Mouse (Mus musculus) kidney, embryonic 15.5 days (tissue): ENCODE measurements around the gene Olfr1258. TPM values are rescaled to one million over a fixed set of nuclear protein-coding genes. Genes with fewer than 3 reads are reported as not detected.
"Not testable (repeated sequence)": the region's sequence is repeated elsewhere in the genome, so short reads cannot be mapped to it uniquely, and the experiment has no call there.

Experiments used
- ATAC-seq: fragments of 200-750 bp; cut with Nextera tagmentation; replicated peaks from 2 replicates; pipeline ENCODE4 v1.8.0; 2017; ENCODE audit warnings: moderate TSS enrichment; ENCODE audit not compliant: low FRiP score
- H3K27ac ChIP-seq: fragments of 300-500 bp; sonication (generic); 2 replicates; pipeline ENCODE4 v1.5.1; 2015; ENCODE audit warnings: mild to moderate bottlenecking, inconsistent platforms
- H3K27me3 ChIP-seq: fragments of 300-500 bp; sonication (generic); 2 replicates; pipeline ENCODE4 v1.6.1; 2015; ENCODE audit warnings: inconsistent platforms
- H3K36me3 ChIP-seq: fragments of 300-500 bp; sonication (generic); 2 replicates; pipeline ENCODE4 v1.6.1; 2015; ENCODE audit warnings: inconsistent platforms
- H3K4me1 ChIP-seq: fragments of 300-500 bp; sonication (generic); 2 replicates; pipeline ENCODE4 v1.6.1; 2015; ENCODE audit warnings: inconsistent platforms
- H3K4me2 ChIP-seq: fragments of 300-500 bp; sonication (generic); 2 replicates; pipeline ENCODE4 v1.6.1; 2015; ENCODE audit warnings: moderate library complexity, mild to moderate bottlenecking, inconsistent platforms
- H3K4me3 ChIP-seq: fragments of 300-500 bp; sonication (generic); replicated peaks from 2 replicates; pipeline ENCODE4 v1.5.1; 2015; ENCODE audit warnings: mild to moderate bottlenecking, inconsistent platforms
- H3K9ac ChIP-seq: fragments of 300-500 bp; sonication (generic); 2 replicates; pipeline ENCODE4 v1.6.1; 2015; ENCODE audit warnings: mild to moderate bottlenecking, inconsistent platforms
- H3K9me3 ChIP-seq: fragments of 300-500 bp; sonication (generic); replicated peaks from 2 replicates; pipeline ENCODE4 v1.6.1; 2016; ENCODE audit warnings: inconsistent platforms
- WGBS: fragments of 180-500 bp; shearing (Covaris S2); methylation state at CpG from one replicate; pipeline ENCODE4 v1.1.7; 2015; ENCODE audit warnings: mixed read lengths; 5-methylcytosine and 5-hydroxymethylcytosine counted together
- polyA plus RNA-seq: library from polyadenylated mRNA; unstranded; fragments of >200 nt; fragmentation: Nextera tagmentation; extraction: Ambion mirVana; gene quantifications from 2 replicates; pipeline ENCODE4 v1.2.1, GENCODE M21; 2015

The Olfr1258 gene
- not detected in 2 replicates for polyA plus RNA-seq

DNA sequence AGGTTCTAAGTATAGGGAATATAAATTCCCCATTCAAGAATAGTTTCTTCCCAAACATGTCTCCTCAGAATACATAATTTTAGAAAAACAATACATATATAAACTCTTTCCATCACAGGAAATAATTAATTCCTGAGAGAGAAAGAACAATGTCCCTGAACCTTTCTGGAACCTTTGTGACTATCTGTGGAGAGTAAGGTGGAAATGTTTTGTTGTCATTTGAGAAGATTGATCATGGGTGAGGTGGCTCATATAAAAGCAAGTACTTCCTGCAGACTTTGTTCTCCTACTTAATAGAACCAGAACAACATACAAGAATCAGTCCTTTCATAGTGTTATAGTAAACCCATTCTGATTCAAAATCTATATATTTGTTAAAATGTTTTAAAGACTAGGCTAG lies at the start of gene Olfr1258:
Olfr1258 (plus strand) TSS at position 301 of the 400 bp plus-strand sequence.
- Histone ChIP-seq H3K4me2 (no peak within 1 kb of the TSS), H3K9me3 (no peaks in the 10 kb centered on the region), H3K4me3 (no peak within 1 kb of the TSS), H3K9ac (no peak within 1 kb of the TSS), H3K27ac (no peak within 1 kb of the TSS), H3K4me1 (no peaks in the 10 kb centered on the region), H3K27me3 (no peaks in the 10 kb centered on the region), H3K36me3 (no peaks in the 10 kb centered on the region)
- no peak for ATAC-seq

DNA sequence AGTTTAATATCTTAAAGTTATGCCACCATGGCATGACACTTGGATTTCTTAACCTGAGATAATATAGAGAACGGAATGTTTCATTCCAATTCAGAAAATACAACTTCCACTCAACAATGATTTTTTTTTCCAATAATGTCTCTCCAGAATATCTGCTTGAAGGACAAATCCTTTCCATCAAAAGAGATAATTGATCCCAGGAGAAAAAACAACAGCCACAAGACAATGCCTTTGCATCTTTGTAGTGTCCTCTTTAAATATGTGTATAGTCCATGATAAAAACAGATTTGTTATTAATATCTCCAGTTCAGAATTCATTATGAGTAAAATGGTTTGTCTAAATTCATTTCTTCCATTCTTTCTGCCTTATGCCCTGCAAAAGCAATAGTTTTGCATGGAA lies 49.0 kb upstream of the Olfr1258 start, which contains the start of gene Olfr1257:
Olfr1257 (plus strand) TSS at position 301 of the 400 bp plus-strand sequence.
- H3K27ac ChIP-seq = no peak within 1 kb of the TSS
- 88% methylated on average over 1 of the region's 1 CpGs for WGBS
- no peak for ATAC-seq

GRCm38 (mm10) chr2:89912616-89913015 lies 14.5 kb upstream of the Olfr1258 start:
- not testable (repeated sequence) for H3K9me3 ChIP-seq, ATAC-seq, H3K4me3 ChIP-seq, H3K36me3 ChIP-seq, H3K27ac ChIP-seq, H3K4me2 ChIP-seq, H3K4me1 ChIP-seq, H3K27me3 ChIP-seq, H3K9ac ChIP-seq
- 95% methylated on average over 9 of the region's 9 CpGs for WGBS

More for the DNA sequence above, 49.0 kb upstream of the Olfr1258 start, which contains the start of gene Olfr1257:
- H3K27me3 ChIP-seq = no peaks in the 10 kb centered on the region
- H3K4me2 ChIP-seq = no peak within 1 kb of the TSS
- H3K36me3 ChIP-seq = no peaks in the 10 kb centered on the region
- no peaks in the 10 kb centered on the region for H3K4me1 ChIP-seq
- H3K9ac ChIP-seq = no peak within 1 kb of the TSS
- H3K4me3 ChIP-seq = no peak within 1 kb of the TSS
- H3K9me3 ChIP-seq = no peaks in the 10 kb centered on the region

- H3K27me3 ChIP-seq = no peaks in the 10 kb centered on the region
- no peaks in the 10 kb centered on the region for H3K9me3 ChIP-seq
- no peak within 1 kb of the TSS for H3K9ac ChIP-seq
- no peak within 1 kb of the TSS for H3K4me3 ChIP-seq
- no peaks in the 10 kb centered on the region for H3K4me1 ChIP-seq
- no peak within 1 kb of the TSS for H3K4me2 ChIP-seq
- no peak for ATAC-seq
- H3K36me3 ChIP-seq = no peaks in the 10 kb centered on the region
- 84% methylated on average over 5 of the region's 5 CpGs for WGBS
- H3K27ac ChIP-seq = no peak within 1 kb of the TSS
These were observed 21.5 kb downstream of the Olfr1258 start, which contains the start of gene Olfr1259 for GRCm38 (mm10) chr2:89948564-89948963. Gene Olfr1259, minus strand, starts transcription at chr2:89948664.

GRCm38 (mm10) chr2:89974184-89974583 lies 47.1 kb downstream of the Olfr1258 start, which contains the start of gene Olfr1260:
Gene Olfr1260, plus strand, starts transcription at chr2:89974340.
- Histone ChIP-seq H3K4me1 (0 out of 2 replicates have a peak, but pooled peaks cover 3% of the 10 kb centered on the region), H3K4me3 (no peak within 1 kb of the TSS), H3K36me3 (no peaks in the 10 kb centered on the region), H3K9me3 (no peaks in the 10 kb centered on the region), H3K9ac (no peak within 1 kb of the TSS), H3K27ac (no peak within 1 kb of the TSS), H3K4me2 (no peak within 1 kb of the TSS), H3K27me3 (no peaks in the 10 kb centered on the region)
- ATAC-seq = peak; percentile 73
- WGBS = 13% methylated on average over 2 of the region's 2 CpGs

DNA sequence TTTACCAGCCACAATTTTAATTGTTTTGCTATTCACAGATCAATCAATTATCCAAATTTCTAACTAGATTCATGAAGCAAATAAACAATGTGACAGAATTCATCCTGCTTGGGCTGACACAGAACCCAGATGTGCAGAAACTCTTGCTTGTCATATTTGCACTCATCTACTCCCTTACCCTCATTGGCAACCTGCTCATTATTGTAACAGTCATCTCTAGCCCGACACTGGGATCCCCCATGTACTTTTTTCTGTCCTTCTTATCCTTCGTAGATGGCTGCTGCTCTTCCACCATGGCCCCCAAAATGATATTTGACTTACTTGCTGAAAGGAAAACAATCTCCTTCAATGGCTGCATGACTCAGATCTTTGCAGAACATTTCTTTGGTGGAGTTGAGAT lies 50.6 kb downstream of the Olfr1258 start:
- no peaks in the 10 kb centered on the region for H3K36me3 ChIP-seq
- H3K4me3 ChIP-seq = no peak overlapping the region
- 0 out of 2 replicates have a peak, but pooled peaks cover 3% of the 10 kb centered on the region for H3K4me1 ChIP-seq
- WGBS = 81% methylated on average over 2 of the region's 2 CpGs
- no peaks in the 10 kb centered on the region for H3K9me3 ChIP-seq
- H3K4me2 ChIP-seq = no peak overlapping the region
- ATAC-seq = no peak
- H3K27me3 ChIP-seq = no peaks in the 10 kb centered on the region
- no peak overlapping the region for H3K9ac ChIP-seq
- no peak overlapping the region for H3K27ac ChIP-seq

Other genes with a start within 250 kb of the Olfr1258 start
- gene Olfr1252, start 202.3 kb upstream of the Olfr1258 start, polyA plus RNA-seq = not detected in 2 replicates
- gene Olfr1253, start 170.2 kb upstream of the Olfr1258 start, polyA plus RNA-seq = not detected in 2 replicates
- gene Olfr1254, start 133.7 kb upstream of the Olfr1258 start, polyA plus RNA-seq = not detected in 2 replicates
- gene Olfr1255, start 115.3 kb upstream of the Olfr1258 start, polyA plus RNA-seq = not detected in 2 replicates
- gene Olfr1256, start 85.8 kb upstream of the Olfr1258 start, polyA plus RNA-seq = not detected in 2 replicates
- gene Olfr48, start 79.1 kb upstream of the Olfr1258 start, polyA plus RNA-seq = not detected in 2 replicates
- not detected in 2 replicates for gene Olfr1257, start 48.9 kb upstream of the Olfr1258 start, polyA plus RNA-seq
- not detected in 2 replicates for gene Olfr1259, start 21.4 kb downstream of the Olfr1258 start, polyA plus RNA-seq
- gene Olfr1260, start 47.0 kb downstream of the Olfr1258 start, polyA plus RNA-seq = not detected in 2 replicates
- gene Olfr1261, start 63.9 kb downstream of the Olfr1258 start, polyA plus RNA-seq = not detected in 2 replicates
- not detected in 2 replicates for gene Olfr1262, start 72.8 kb downstream of the Olfr1258 start, polyA plus RNA-seq
- gene Olfr1263, start 84.8 kb downstream of the Olfr1258 start, polyA plus RNA-seq = not detected in 2 replicates
- not detected in 2 replicates for gene Olfr1264, start 98.3 kb downstream of the Olfr1258 start, polyA plus RNA-seq
- not detected in 2 replicates for gene Olfr1265, start 108.0 kb downstream of the Olfr1258 start, polyA plus RNA-seq
- not detected in 2 replicates for gene Olfr140, start 136.3 kb downstream of the Olfr1258 start, polyA plus RNA-seq
- gene Olfr1269, start 194.1 kb downstream of the Olfr1258 start, polyA plus RNA-seq = not detected in 2 replicates
- gene Olfr32, start 215.0 kb downstream of the Olfr1258 start, polyA plus RNA-seq = not detected in 2 replicates
- gene Olfr1270, start 225.8 kb downstream of the Olfr1258 start, polyA plus RNA-seq = 0.06 TPM in 1 of 2 replicates, not detected in the other